Mouse (Mus musculus) ES-Bruce4 (cell line): ENCODE data around the gene Dcst2.

Source experiments
- EP300 ChIP-seq: IDR thresholded peaks from 2 replicates; pipeline ENCODE4 v1.6.1; 2011; ENCODE audit warnings: low read depth, low read length; ENCODE audit not compliant: insufficient read depth
- POLR2A ChIP-seq: IDR thresholded peaks from one replicate; pipeline ENCODE4 v1.8.1; 2011; ENCODE audit warnings: low read length; ENCODE audit not compliant: insufficient read depth

GRCm38 (mm10) chr3:89367338-89367737, 5.6 kb downstream of the Dcst2 start:
- TF ChIP-seq POLR2A (no peak), EP300 (no peak)
